Mouse (Mus musculus) embryonic fibroblast, embryonic 13.5 days (primary cell): ENCODE data around the gene Trhr2. TPM values are rescaled to one million over a fixed set of nuclear protein-coding genes. Genes with fewer than 3 reads are reported as not detected.

Experiments
- H3K27ac ChIP-seq: 2 replicates; pipeline ENCODE4 v1.5.1; 2012; ENCODE audit warnings: low read length, control low read depth, inconsistent platforms; ENCODE audit not compliant: insufficient read depth
- H3K4me1 ChIP-seq: 2 replicates; pipeline ENCODE4 v1.6.1; 2011; ENCODE audit warnings: low read length; ENCODE audit not compliant: control insufficient read depth, insufficient read depth
- H3K4me3 ChIP-seq: 2 replicates; pipeline ENCODE4 v1.5.1; 2011; ENCODE audit warnings: mild to moderate bottlenecking, control low read depth, low read length; ENCODE audit not compliant: insufficient read depth
- CTCF ChIP-seq: IDR thresholded peaks from 2 replicates; pipeline ENCODE4 v1.5.1; 2011; ENCODE audit warnings: mild to moderate bottlenecking, control low read depth, low read length, moderate library complexity, borderline replicate concordance; ENCODE audit not compliant: insufficient read depth
- POLR2A ChIP-seq: IDR thresholded peaks from 2 replicates; pipeline ENCODE4 v1.6.1; 2011; ENCODE audit warnings: low read depth, mild to moderate bottlenecking, control low read depth, low read length, moderate library complexity
- polyA plus RNA-seq: library from polyadenylated mRNA; stranded (reverse); fragments of >200 nt; gene quantifications from 2 replicates; pipeline ENCODE4 v1.2.4, GENCODE M21; 2011; ENCODE audit warnings: low read depth; ENCODE audit not compliant: missing spikeins, insufficient read length

Trhr2 gene
- polyA plus RNA-seq, 1 experiment = not detected

- H3K27ac ChIP-seq = no peak overlapping the region
- H3K4me3 ChIP-seq = no peak overlapping the region
- TF ChIP-seq POLR2A (no peak), CTCF (no peak)
- no peaks in the 10 kb centered on the region for H3K4me1 ChIP-seq
Observed at GRCm38 (mm10) chr8:122322126-122322525, 38.4 kb downstream of the Trhr2 start.

GRCm38 (mm10) chr8:122321455-122321921 lies 39.1 kb downstream of the Trhr2 start:
- Histone ChIP-seq H3K4me1 (no peaks in the 10 kb centered on the region), H3K27ac (no peak overlapping the region), H3K4me3 (no peak overlapping the region)
- TF ChIP-seq CTCF = no peak
- no peak for TF ChIP-seq POLR2A

GRCm38 (mm10) chr8:122320541-122320940 lies 40.0 kb downstream of the Trhr2 start:
- no peak for TF ChIP-seq CTCF
- TF ChIP-seq POLR2A = no peak
- Histone ChIP-seq H3K27ac (no peak overlapping the region), H3K4me3 (no peak overlapping the region), H3K4me1 (no peaks in the 10 kb centered on the region)

- no peak overlapping the region for H3K27ac ChIP-seq
Observed at GRCm38 (mm10) chr8:122319708-122320075, 40.9 kb downstream of the Trhr2 start.

GRCm38 (mm10) chr8:122319045-122319707 lies 41.4 kb downstream of the Trhr2 start:
- no peak for TF ChIP-seq CTCF
- no peak for TF ChIP-seq POLR2A
- Histone ChIP-seq H3K4me3 (no peak overlapping the region), H3K4me1 (no peaks in the 10 kb centered on the region), H3K27ac (no peak overlapping the region)

More at GRCm38 (mm10) chr8:122319708-122320075, 40.9 kb downstream of the Trhr2 start:
- Histone ChIP-seq H3K4me1 (no peaks in the 10 kb centered on the region), H3K4me3 (no peak overlapping the region)
- TF ChIP-seq CTCF = no peak
- no peak for TF ChIP-seq POLR2A

GRCm38 (mm10) chr8:122317918-122318475 lies 42.5 kb downstream of the Trhr2 start:
- Histone ChIP-seq H3K4me3 (no peak overlapping the region), H3K4me1 (no peaks in the 10 kb centered on the region), H3K27ac (no peak overlapping the region)
- no peak for TF ChIP-seq CTCF
- TF ChIP-seq POLR2A = no peak

GRCm38 (mm10) chr8:122316402-122316801 lies 44.1 kb downstream of the Trhr2 start:
- no peaks in the 10 kb centered on the region for H3K4me1 ChIP-seq
- H3K4me3 ChIP-seq = no peak overlapping the region
- H3K27ac ChIP-seq = no peak overlapping the region
- TF ChIP-seq CTCF (no peak), POLR2A (no peak)

- TF ChIP-seq CTCF (no peak), POLR2A (no peak)
- H3K27ac ChIP-seq = no peak overlapping the region
- no peak overlapping the region for H3K4me3 ChIP-seq
- H3K4me1 ChIP-seq = no peaks in the 10 kb centered on the region
Observed at GRCm38 (mm10) chr8:122314899-122315496, 45.5 kb downstream of the Trhr2 start.

GRCm38 (mm10) chr8:122313310-122313709 lies 47.2 kb downstream of the Trhr2 start:
- H3K4me1 ChIP-seq = no peaks in the 10 kb centered on the region
- no peak overlapping the region for H3K4me3 ChIP-seq
- no peak overlapping the region for H3K27ac ChIP-seq
- TF ChIP-seq POLR2A = no peak
- TF ChIP-seq CTCF = no peak

GRCm38 (mm10) chr8:122312553-122312952 lies 48.0 kb downstream of the Trhr2 start:
- Histone ChIP-seq H3K27ac (no peak overlapping the region), H3K4me3 (no peak overlapping the region), H3K4me1 (no peaks in the 10 kb centered on the region)
- TF ChIP-seq POLR2A = no peak
- no peak for TF ChIP-seq CTCF

GRCm38 (mm10) chr8:122311115-122311514 lies 49.4 kb downstream of the Trhr2 start:
- no peak for TF ChIP-seq POLR2A
- no peak for TF ChIP-seq CTCF
- H3K4me3 ChIP-seq = no peak overlapping the region
- H3K4me1 ChIP-seq = no peaks in the 10 kb centered on the region
- no peak overlapping the region for H3K27ac ChIP-seq
